Mouse (Mus musculus) hindbrain, embryonic 16.5 days (tissue): ENCODE data around the gene Sav1. TPM values are rescaled to one million over a fixed set of nuclear protein-coding genes. Genes with fewer than 3 reads are reported as not detected.
A peak's percentile ranks its signal among the peaks of the same experiment; 100 is the strongest.

Experiments
- ATAC-seq: fragments of 200-750 bp; cut with Nextera tagmentation; 2 replicates; pipeline ENCODE4 v1.8.0; 2017; ENCODE audit warnings: moderate TSS enrichment, moderate library complexity
- H3K27ac ChIP-seq: fragments of 300-500 bp; sonication (generic); 2 replicates; pipeline ENCODE4 v1.5.1; 2014; ENCODE audit warnings: low read depth, mild to moderate bottlenecking, control low read depth, low read length, moderate library complexity
- H3K27me3 ChIP-seq: fragments of 300-500 bp; sonication (generic); replicated peaks from 2 replicates; pipeline ENCODE4 v1.6.1; 2014; ENCODE audit warnings: low read length; ENCODE audit not compliant: control insufficient read depth, insufficient read depth
- H3K36me3 ChIP-seq: fragments of 300-500 bp; sonication (generic); 2 replicates; pipeline ENCODE4 v1.6.1; 2014; ENCODE audit warnings: mild to moderate bottlenecking, low read length, moderate library complexity, mixed read lengths; ENCODE audit not compliant: control insufficient read depth, insufficient read depth
- H3K4me1 ChIP-seq: fragments of 300-500 bp; sonication (generic); 2 replicates; pipeline ENCODE4 v1.6.1; 2014; ENCODE audit warnings: low read depth, low read length; ENCODE audit not compliant: control insufficient read depth, insufficient read depth
- H3K4me2 ChIP-seq: fragments of 300-500 bp; sonication (generic); 2 replicates; pipeline ENCODE4 v1.6.1; 2014; ENCODE audit warnings: mild to moderate bottlenecking, low read length, control low read depth, moderate library complexity
- H3K4me3 ChIP-seq: fragments of 300-500 bp; sonication (generic); 2 replicates; pipeline ENCODE4 v1.5.1; 2014; ENCODE audit warnings: mild to moderate bottlenecking, low read length, control low read depth, moderate library complexity
- H3K9ac ChIP-seq: fragments of 300-500 bp; sonication (generic); 2 replicates; pipeline ENCODE4 v1.6.1; 2014; ENCODE audit warnings: low read depth, mild to moderate bottlenecking, control low read depth, low read length, moderate library complexity
- H3K9me3 ChIP-seq: fragments of 300-500 bp; sonication (generic); 2 replicates; pipeline ENCODE4 v1.6.1; 2014; ENCODE audit warnings: mild to moderate bottlenecking, low read length, moderate library complexity; ENCODE audit not compliant: control insufficient read depth
- WGBS: fragments of 180-500 bp; shearing (Covaris S2); extraction: QIAGEN DNeasy Blood & Tissue Kit; methylation state at CpG from one replicate; pipeline ENCODE4 v1.1.7; 2014; 5-methylcytosine and 5-hydroxymethylcytosine counted together
- polyA plus RNA-seq: library from polyadenylated mRNA; unstranded; fragments of >200 nt; fragmentation: Nextera tagmentation; extraction: Ambion mirVana; gene quantifications from 2 replicates; pipeline ENCODE4 v1.2.1, GENCODE M21; 2015

The Sav1 gene
- polyA plus RNA-seq, 1 experiment from 2014 or later, result 0.23 TPM

DNA sequence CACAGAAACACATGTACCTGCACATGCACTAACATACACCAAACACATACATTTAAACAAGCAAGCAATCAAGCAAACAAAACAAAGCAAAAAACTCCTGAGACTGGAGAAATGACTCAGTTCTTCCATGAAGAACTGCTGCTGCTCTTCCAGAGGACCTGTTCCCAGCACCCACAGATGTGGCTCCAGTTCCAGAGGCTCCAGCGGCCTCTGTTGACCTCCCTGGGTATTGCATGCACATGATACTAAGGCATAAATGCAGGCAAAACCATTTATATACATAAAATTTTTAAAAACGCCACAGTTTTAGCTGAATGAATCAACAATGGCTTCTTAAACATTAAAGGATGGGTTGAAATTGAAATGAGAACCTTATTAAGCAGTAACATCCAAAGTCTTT is 47.5 kb downstream of the Sav1 start:
- no peak for ATAC-seq
- H3K4me1 ChIP-seq, result no peaks in the 10 kb centered on the region
- H3K9me3 ChIP-seq, result no peaks in the 10 kb centered on the region; the same call in 1 of the 2 replicates
- no peak overlapping the region for H3K4me3 ChIP-seq
- no peak overlapping the region for H3K4me2 ChIP-seq
- peaks cover 25% of the 10 kb centered on the region for H3K36me3 ChIP-seq
- no peaks in the 10 kb centered on the region for H3K27me3 ChIP-seq
- H3K9ac ChIP-seq, result no peak overlapping the region
- no peak overlapping the region for H3K27ac ChIP-seq
- WGBS, result 67% methylated on average over 2 of the region's 2 CpGs

DNA sequence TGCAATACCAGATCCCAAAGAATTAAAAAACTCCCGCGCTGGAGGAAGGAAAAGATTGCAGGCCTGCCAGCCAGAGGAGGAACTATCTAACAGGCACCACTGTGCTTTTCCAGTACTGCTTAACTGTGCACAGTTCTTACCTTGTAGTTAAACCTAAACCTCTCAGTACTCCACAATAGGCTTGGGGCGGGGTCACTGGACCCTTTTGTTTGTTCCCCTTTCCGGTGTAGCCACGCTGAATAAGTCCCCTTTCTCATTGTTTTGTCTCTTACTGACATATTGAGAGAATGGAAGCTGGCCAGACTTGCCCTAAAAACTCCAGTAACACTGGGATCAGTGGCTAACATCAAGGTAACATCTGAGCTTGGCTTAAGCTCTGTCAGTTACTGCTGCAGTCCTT is 49.1 kb downstream of the Sav1 start:
- Histone ChIP-seq H3K36me3 (peaks cover 25% of the 10 kb centered on the region), H3K4me2 (no peak overlapping the region), H3K4me1 (no peaks in the 10 kb centered on the region), H3K9ac (no peak overlapping the region), H3K9me3 (no peaks in the 10 kb centered on the region; the same call in 1 of the 2 replicates), H3K27me3 (no peaks in the 10 kb centered on the region), H3K4me3 (no peak overlapping the region), H3K27ac (no peak overlapping the region)
- WGBS, result 45% methylated on average over 5 of the region's 5 CpGs
- ATAC-seq, result no peak

DNA sequence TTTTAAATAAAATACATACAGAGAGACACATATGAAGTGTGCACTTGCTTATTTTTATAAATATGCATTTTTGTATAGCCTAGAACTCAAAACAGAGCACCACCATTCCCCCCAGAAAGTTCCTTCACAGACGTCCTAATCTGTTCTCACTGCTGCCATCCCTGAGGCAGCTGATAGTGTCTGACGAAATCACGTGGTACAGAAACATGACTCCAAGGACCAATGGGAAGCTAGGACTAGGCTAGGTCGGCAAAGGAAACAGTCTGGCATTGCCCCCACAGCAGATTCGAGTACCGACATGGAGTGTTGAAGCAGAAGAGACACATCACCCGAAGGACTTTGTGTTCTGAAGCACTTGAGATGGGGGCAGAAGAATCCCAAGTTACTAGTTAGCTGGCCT is 60.1 kb downstream of the Sav1 start:
- no peaks in the 10 kb centered on the region for H3K27me3 ChIP-seq
- no peaks in the 10 kb centered on the region for H3K9me3 ChIP-seq
- no peak for ATAC-seq
- H3K4me3 ChIP-seq, result no peak overlapping the region
- 55% methylated on average over 7 of the region's 7 CpGs for WGBS
- H3K9ac ChIP-seq, result no peak overlapping the region
- H3K36me3 ChIP-seq, result peaks cover 9% of the 10 kb centered on the region; the same call in 1 of the 2 replicates
- H3K4me2 ChIP-seq, result no peak overlapping the region
- no peaks in the 10 kb centered on the region for H3K4me1 ChIP-seq
- no peak overlapping the region for H3K27ac ChIP-seq

GRCm38 (mm10) chr12:69924012-69924411 is 62.8 kb downstream of the Sav1 start:
- Histone ChIP-seq H3K27me3 (no peaks in the 10 kb centered on the region), H3K9ac (no peak overlapping the region), H3K36me3 (peaks cover 2% of the 10 kb centered on the region; the same call in 1 of the 2 replicates), H3K4me1 (no peaks in the 10 kb centered on the region), H3K4me3 (no peak overlapping the region), H3K9me3 (no peaks in the 10 kb centered on the region), H3K27ac (no peak overlapping the region), H3K4me2 (no peak overlapping the region)
- peak; percentile 48; the same call in 1 of the 2 replicates for ATAC-seq
- 9% methylated on average over 5 of the region's 5 CpGs for WGBS

DNA sequence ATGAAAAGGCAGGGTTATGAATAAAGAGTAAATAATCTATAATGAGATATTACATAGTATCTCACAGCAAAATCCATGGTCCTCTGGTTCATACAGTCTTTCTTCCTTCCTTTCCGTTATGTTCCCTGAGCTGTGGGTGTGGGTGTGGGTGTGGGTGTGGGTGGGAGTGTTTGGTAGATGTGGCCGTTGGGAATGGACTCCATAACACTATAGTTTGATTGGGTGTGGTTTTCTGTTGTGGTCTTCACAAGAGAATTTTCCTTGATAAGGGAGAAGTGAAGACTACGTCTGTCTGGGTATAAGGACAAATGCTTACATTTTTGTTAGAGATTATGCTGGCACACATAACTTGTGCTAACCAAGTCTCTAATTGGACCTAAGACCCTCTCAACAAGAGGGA is 63.2 kb downstream of the Sav1 start:
- no peaks in the 10 kb centered on the region for H3K9me3 ChIP-seq
- no peak overlapping the region for H3K4me3 ChIP-seq
- H3K27me3 ChIP-seq, result no peaks in the 10 kb centered on the region
- no peaks in the 10 kb centered on the region for H3K4me1 ChIP-seq
- H3K36me3 ChIP-seq, result peaks cover 2% of the 10 kb centered on the region; the same call in 1 of the 2 replicates
- H3K4me2 ChIP-seq, result no peak overlapping the region
- WGBS, result 71% methylated on average over 3 of the region's 3 CpGs
- no peak overlapping the region for H3K27ac ChIP-seq
- no peak for ATAC-seq
- H3K9ac ChIP-seq, result no peak overlapping the region

GRCm38 (mm10) chr12:69923128-69923527 is 63.7 kb downstream of the Sav1 start:
- H3K36me3 ChIP-seq, result peaks cover 2% of the 10 kb centered on the region; the same call in 1 of the 2 replicates

DNA sequence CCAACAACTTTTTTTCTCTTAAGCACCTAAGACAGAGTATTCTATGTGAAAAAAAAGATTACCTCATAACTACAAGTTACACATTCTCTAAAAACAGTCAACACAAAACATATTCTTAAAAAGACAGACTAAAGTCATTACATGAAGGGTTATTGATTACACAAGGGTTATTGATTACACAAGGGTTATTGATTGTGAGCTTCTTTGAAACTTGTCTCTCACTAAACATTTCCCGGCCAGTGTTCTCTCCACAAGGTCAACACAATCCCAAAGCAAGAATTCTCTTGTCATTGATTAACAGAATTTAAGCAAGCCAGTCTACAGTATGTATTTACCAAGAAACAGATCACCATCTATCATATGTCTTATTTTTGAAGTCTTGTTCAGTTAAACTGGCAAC is 64.7 kb downstream of the Sav1 start:
- H3K9me3 ChIP-seq, result no peaks in the 10 kb centered on the region
- H3K4me1 ChIP-seq, result no peaks in the 10 kb centered on the region
- H3K4me2 ChIP-seq, result no peak overlapping the region
- H3K9ac ChIP-seq, result no peak overlapping the region
- H3K27me3 ChIP-seq, result no peaks in the 10 kb centered on the region
- H3K4me3 ChIP-seq, result no peak overlapping the region
- no peaks in the 10 kb centered on the region for H3K36me3 ChIP-seq
- no peak for ATAC-seq
- 76% methylated on average over 1 of the region's 1 CpGs for WGBS
- H3K27ac ChIP-seq, result no peak overlapping the region

More at GRCm38 (mm10) chr12:69923128-69923527, 63.7 kb downstream of the Sav1 start:
- Histone ChIP-seq H3K9me3 (no peaks in the 10 kb centered on the region), H3K4me2 (no peak overlapping the region), H3K27me3 (no peaks in the 10 kb centered on the region), H3K4me1 (no peaks in the 10 kb centered on the region), H3K9ac (no peak overlapping the region), H3K27ac (no peak overlapping the region), H3K4me3 (no peak overlapping the region)
- 81% methylated on average over 3 of the region's 3 CpGs for WGBS
- no peak for ATAC-seq

- Histone ChIP-seq H3K27ac (no peak overlapping the region), H3K27me3 (no peaks in the 10 kb centered on the region), H3K36me3 (no peaks in the 10 kb centered on the region), H3K4me3 (no peak overlapping the region), H3K9me3 (no peaks in the 10 kb centered on the region), H3K9ac (no peak overlapping the region), H3K4me1 (no peaks in the 10 kb centered on the region), H3K4me2 (no peak overlapping the region)
- WGBS, result 74% methylated on average over 2 of the region's 2 CpGs
- ATAC-seq, result no peak
Measured at GRCm38 (mm10) chr12:69917870-69918269, 68.9 kb downstream of the Sav1 start.
